Mouse (Mus musculus): ENCODE results near the gene Dph7.
"Not testable (repeated sequence)": the region's sequence is repeated elsewhere in the genome, so short reads cannot be mapped to it uniquely, and the experiment has no call there.

Gene Dph7

GRCm38 (mm10) chr2:24962304-24963000 lies at the start of gene Dph7:
Gene Dph7 (plus strand): TSS chr2:24962400.
- DNase-seq (ENCODE audit: low spot score in 2 of 2): peak; percentile 65 to 91

- no peak for DNase-seq (ENCODE audit: low spot score in 2 of 2)
Measured at GRCm38 (mm10) chr2:24912589-24912988, 49.6 kb upstream of the Dph7 start.

- no peak for DNase-seq (ENCODE audit: low spot score in 2 of 2)
Measured at GRCm38 (mm10) chr2:24914762-24915161, 47.4 kb upstream of the Dph7 start.

GRCm38 (mm10) chr2:24918930-24919838 lies 43.0 kb upstream of the Dph7 start, which contains the start of gene Ehmt1:
Gene Ehmt1 (minus strand): TSS chr2:24919614.
- DNase-seq (ENCODE audit: low spot score in 2 of 2): peak; percentile 82 to 92

- no peak for DNase-seq (ENCODE audit: low spot score in 2 of 2)
Measured at GRCm38 (mm10) chr2:24919839-24920175, 42.4 kb upstream of the Dph7 start.

- DNase-seq (ENCODE audit: low spot score in 2 of 2): no peak
Measured at GRCm38 (mm10) chr2:24923561-24923960, 38.6 kb upstream of the Dph7 start.

- no peak for DNase-seq (ENCODE audit: low spot score in 2 of 2)
Measured at GRCm38 (mm10) chr2:24925284-24925683, 36.9 kb upstream of the Dph7 start.

GRCm38 (mm10) chr2:24926345-24926964 lies 35.7 kb upstream of the Dph7 start:
- DNase-seq (ENCODE audit: low spot score in 2 of 2): no peak

GRCm38 (mm10) chr2:24926965-24927358 lies 35.2 kb upstream of the Dph7 start:
- DNase-seq (ENCODE audit: low spot score in 2 of 2): no peak

- DNase-seq (ENCODE audit: low spot score in 2 of 2): no peak
Measured at GRCm38 (mm10) chr2:24927810-24928479, 34.3 kb upstream of the Dph7 start.

- DNase-seq (ENCODE audit: low spot score in 2 of 2): no peak
Measured at GRCm38 (mm10) chr2:24929119-24929518, 33.1 kb upstream of the Dph7 start.

- DNase-seq (ENCODE audit: low spot score in 2 of 2): no peak
Measured at GRCm38 (mm10) chr2:24929593-24929992, 32.6 kb upstream of the Dph7 start.

- peak in 1 of 2 experiments; percentile 16 for DNase-seq (ENCODE audit: low spot score in 2 of 2)
Measured at GRCm38 (mm10) chr2:24934441-24934963, 27.7 kb upstream of the Dph7 start.

- peak; percentile 71 to 84 for DNase-seq (ENCODE audit: low spot score in 2 of 2)
Measured at GRCm38 (mm10) chr2:24935057-24935796, 27.0 kb upstream of the Dph7 start, which contains the start of gene Arrdc1. Gene Arrdc1 (minus strand): TSS chr2:24935252.

GRCm38 (mm10) chr2:24942092-24942491 lies 20.1 kb upstream of the Dph7 start:
- no peak for DNase-seq (ENCODE audit: low spot score in 2 of 2)

- DNase-seq (ENCODE audit: low spot score in 2 of 2): not testable (repeated sequence)
Measured at GRCm38 (mm10) chr2:24944304-24944703, 17.9 kb upstream of the Dph7 start.

- peak; percentile 89 to 97 for DNase-seq (ENCODE audit: low spot score in 2 of 2)
Measured at GRCm38 (mm10) chr2:24949421-24950188, 12.6 kb upstream of the Dph7 start, which contains the start of gene Zmynd19. Gene Zmynd19 (plus strand): TSS chr2:24949792.

- no peak for DNase-seq (ENCODE audit: low spot score in 2 of 2)
Measured at GRCm38 (mm10) chr2:24950189-24950535, 12.0 kb upstream of the Dph7 start.

GRCm38 (mm10) chr2:24952537-24953055 lies 9.6 kb upstream of the Dph7 start:
- DNase-seq (ENCODE audit: low spot score in 2 of 2): no peak

- DNase-seq (ENCODE audit: low spot score in 2 of 2): peak in 1 of 2 experiments; percentile 26
Measured at GRCm38 (mm10) chr2:24960910-24961309, 1.3 kb upstream of the Dph7 start.
